ENCODE assay signal across 12 mouse cellular contexts in genomic region chr15:99341102-99341501, GRCm38 (mm10). TPM values are rescaled to one million over a fixed set of nuclear protein-coding genes. Genes with fewer than 3 reads are reported as not detected.
DNase-seq lines count a peak whose midpoint lies in the region; ATAC-seq lines count a peak whose summit lies in the region.
"Had no signal": no experiment of that assay in that cellular context is flagged by ENCODE, and none has a peak within 500 bp of the region (broad histone marks: within the 10 kb centered on the region; RNA-seq: fewer than 3 reads in every experiment).

No protein-coding gene starts in this region.

- H3K27me3 ChIP-seq in liver, embryonic 12.5 days (replicated peaks): peaks cover 22% of the 10 kb centered on the region
- H3K27me3 ChIP-seq in liver, embryonic 11.5 days (replicated peaks; ENCODE audit: control insufficient read depth, insufficient read depth, low read length): 0 out of 2 replicates have a peak, but pooled peaks cover 3% of the 10 kb centered on the region
- peaks cover 8% of the 10 kb centered on the region for H3K27me3 ChIP-seq in megakaryocyte, embryonic 14.5 days (replicated peaks)
- H3K27me3 ChIP-seq: limb, embryonic 15.5 days; neural tube, embryonic 13.5 days had no signal

- no peak overlapping the region for H3K9ac ChIP-seq in liver, embryonic 12.5 days
- H3K9ac ChIP-seq in liver, embryonic 11.5 days (ENCODE audit: low read depth, low read length): no peak overlapping the region
- H3K9ac ChIP-seq: limb, embryonic 15.5 days had no signal

- intact Hi-C loops in left cerebral cortex, postnatal 4 days (cut with DNase I): no loop called here

- 24% methylated on average over 3 of the region's 3 CpGs for WGBS in liver, embryonic 12.5 days (ENCODE audit: insufficient replicate concordance)
- 40% methylated on average over 3 of the region's 3 CpGs for WGBS in liver, embryonic 11.5 days

- no peaks in the 10 kb centered on the region for H3K36me3 ChIP-seq in liver, embryonic 12.5 days
- no peaks in the 10 kb centered on the region for H3K36me3 ChIP-seq in liver, embryonic 11.5 days (ENCODE audit: control insufficient read depth, insufficient read depth, low read length)
- H3K36me3 ChIP-seq in megakaryocyte, embryonic 14.5 days (replicated peaks; ENCODE audit: low read length): peaks cover 10% of the 10 kb centered on the region
- H3K36me3 ChIP-seq: limb, embryonic 15.5 days; neural tube, embryonic 13.5 days had no signal

- no peaks in the 10 kb centered on the region for H3K9me3 ChIP-seq in liver, embryonic 12.5 days (replicated peaks)
- H3K9me3 ChIP-seq in liver, embryonic 11.5 days (ENCODE audit: control insufficient read depth, low read length): no peaks in the 10 kb centered on the region
- H3K9me3 ChIP-seq in megakaryocyte, embryonic 14.5 days: no peaks in the 10 kb centered on the region
- H3K9me3 ChIP-seq: limb, embryonic 15.5 days; neural tube, embryonic 13.5 days had no signal

- H3K4me2 ChIP-seq in liver, embryonic 12.5 days: no peak overlapping the region
- no peak overlapping the region for H3K4me2 ChIP-seq in liver, embryonic 11.5 days
- H3K4me2 ChIP-seq: limb, embryonic 15.5 days; neural tube, embryonic 13.5 days had no signal

- H3K4me1 ChIP-seq in liver, embryonic 12.5 days: peaks cover 77% of the 10 kb centered on the region
- peaks cover 45% of the 10 kb centered on the region for H3K4me1 ChIP-seq in liver, embryonic 11.5 days (replicated peaks; ENCODE audit: control insufficient read depth, insufficient read depth, low read length)
- H3K4me1 ChIP-seq in megakaryocyte, embryonic 14.5 days: peaks cover 95% of the 10 kb centered on the region

- peak overlapping the region; percentile 14; the same call in 1 of the 2 replicates for H3K27ac ChIP-seq in liver, embryonic 12.5 days
- no peak overlapping the region for H3K27ac ChIP-seq in liver, embryonic 11.5 days (ENCODE audit: low read depth, low read length)
- H3K27ac ChIP-seq: limb, embryonic 15.5 days; neural tube, embryonic 13.5 days had no signal

- peak; percentile 47; the same call in 1 of the 2 replicates for ATAC-seq in liver, embryonic 12.5 days
- no peak; the same call in 1 of the 2 replicates for ATAC-seq in liver, embryonic 11.5 days (replicated peaks; ENCODE audit: low FRiP score)
- peak; percentile 89 for ATAC-seq in common myeloid progenitor, adult 5-6 weeks (replicated peaks; ENCODE audit: low read depth, poor library complexity, severe bottlenecking)
- no peak for ATAC-seq in cerebellum, adult (ENCODE audit: insufficient number of reproducible peaks, low FRiP score, low TSS enrichment)
- ATAC-seq: intestine, embryonic 16.5 days had no signal

- no peak overlapping the region for H3K4me3 ChIP-seq in liver, embryonic 12.5 days
- no peak overlapping the region for H3K4me3 ChIP-seq in liver, embryonic 11.5 days (ENCODE audit: low read depth, low read length)
- peak overlapping the region; percentile 77 for H3K4me3 ChIP-seq in megakaryocyte, embryonic 14.5 days (replicated peaks)
- H3K4me3 ChIP-seq: limb, embryonic 15.5 days; neural tube, embryonic 13.5 days had no signal

- no peak for DNase-seq in liver, embryonic 11.5 days (ENCODE audit: low spot score)
- DNase-seq in thymus, postnatal 25 days: peak; percentile 74
- no peak for DNase-seq in left cerebral cortex, postnatal 4 days
- no peak for DNase-seq in MN1 (ENCODE audit: low spot score)
- DNase-seq: cerebellum, adult 9-11 months had no signal

RNA-seq across cellular contexts. Expression of gene Fmnl3, which starts 29.2 kb away (rescaled TPM):
- 7.4 and 8.6 TPM in 2 replicates for polyA plus RNA-seq in liver, embryonic 12.5 days (2016; fragmentation: Nextera tagmentation; extraction: Ambion mirVana)
- polyA plus RNA-seq in liver, embryonic 11.5 days (2014; fragmentation: Nextera tagmentation; extraction: Ambion mirVana): 12.8 and 13.3 TPM in 2 replicates
- total RNA-seq in common myeloid progenitor, adult 5-6 weeks (2017): 9.2 and 9.6 TPM in 2 replicates
- polyA plus RNA-seq in megakaryocyte, embryonic 14.5 days (2012; ENCODE audit: insufficient read depth, low replicate concordance): 4.4 and 6.8 TPM in 2 replicates
- total RNA-seq in left cerebral cortex, postnatal 4 days (2021): 10 to 100 TPM; 23.2 to 24.0 TPM

RNA-seq across cellular contexts. Expression of gene Fam186b, which starts 45.4 kb away (rescaled TPM):
- polyA plus RNA-seq in liver, embryonic 12.5 days (2016; fragmentation: Nextera tagmentation; extraction: Ambion mirVana): 0.06 TPM in 2 replicates
- polyA plus RNA-seq in liver, embryonic 11.5 days (2014; fragmentation: Nextera tagmentation; extraction: Ambion mirVana): 0.08 and 0.09 TPM in 2 replicates
- not detected in 2 replicates for total RNA-seq in common myeloid progenitor, adult 5-6 weeks (2017)
- polyA plus RNA-seq in megakaryocyte, embryonic 14.5 days (2012; ENCODE audit: insufficient read depth, low replicate concordance): not detected in 2 replicates
- 1 to 10 TPM in 1 of 2 experiments, under 1 TPM in 1; 0.64 to 1.3 TPM for total RNA-seq in left cerebral cortex, postnatal 4 days (2021)

RNA-seq across cellular contexts. Expression of gene Prpf40b, which starts 46.2 kb away (rescaled TPM):
- 13.8 and 15.5 TPM in 2 replicates for polyA plus RNA-seq in liver, embryonic 12.5 days (2016; fragmentation: Nextera tagmentation; extraction: Ambion mirVana)
- 27.7 and 30.5 TPM in 2 replicates for polyA plus RNA-seq in liver, embryonic 11.5 days (2014; fragmentation: Nextera tagmentation; extraction: Ambion mirVana)
- total RNA-seq in common myeloid progenitor, adult 5-6 weeks (2017): 4.3 and 13.7 TPM in 2 replicates
- polyA plus RNA-seq in megakaryocyte, embryonic 14.5 days (2012; ENCODE audit: insufficient read depth, low replicate concordance): 14.7 and 16.8 TPM in 2 replicates
- total RNA-seq in left cerebral cortex, postnatal 4 days (2021): 100 to 1,000 TPM; 125 to 132 TPM

RNA-seq across cellular contexts. Expression of gene Tmbim6, which starts 51.6 kb away (rescaled TPM):
- polyA plus RNA-seq in liver, embryonic 12.5 days (2016; fragmentation: Nextera tagmentation; extraction: Ambion mirVana): 199 and 201 TPM in 2 replicates
- 256 and 273 TPM in 2 replicates for polyA plus RNA-seq in liver, embryonic 11.5 days (2014; fragmentation: Nextera tagmentation; extraction: Ambion mirVana)
- total RNA-seq in common myeloid progenitor, adult 5-6 weeks (2017): 92.2 and 125 TPM in 2 replicates
- 206 and 441 TPM in 2 replicates for polyA plus RNA-seq in megakaryocyte, embryonic 14.5 days (2012; ENCODE audit: insufficient read depth, low replicate concordance)
- total RNA-seq in left cerebral cortex, postnatal 4 days (2021): 100 to 1,000 TPM; 238 to 247 TPM

Comparison
In these comparisons a context has a peak if more than half of its experiments do, and no peak if none do; other contexts are left out.
1. ATAC-seq: peak in liver, embryonic 12.5 days (single experiment) and common myeloid progenitor, adult 5-6 weeks (single experiment); none in liver, embryonic 11.5 days (single experiment) and cerebellum, adult (single experiment).